Comparison of ENCODE assay signal across 9 mouse cellular contexts in the genomic region with DNA sequence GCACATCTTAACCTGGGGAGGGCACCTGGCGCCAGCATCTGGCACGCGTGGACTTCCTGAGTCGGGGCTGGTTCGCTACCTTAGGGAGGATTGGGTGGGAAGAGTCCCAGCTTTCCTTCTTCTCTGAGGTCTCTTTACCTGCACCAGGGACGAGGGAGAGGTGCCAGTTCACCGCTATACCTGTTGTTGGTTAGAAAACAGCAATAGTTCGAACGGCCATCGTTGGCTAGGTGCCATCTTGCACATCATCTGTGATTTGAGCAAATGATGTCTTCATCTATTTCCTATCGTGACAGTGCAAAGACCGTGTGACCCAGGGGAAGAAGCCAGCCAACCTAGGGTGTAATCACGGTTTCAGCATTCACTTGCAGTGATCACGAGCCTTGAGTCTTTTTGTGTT. TPM values are rescaled to one million over a fixed set of nuclear protein-coding genes. Genes with fewer than 3 reads are reported as not detected.
DNase-seq lines count a peak whose midpoint lies in the region; ATAC-seq and TF ChIP-seq lines count a peak whose summit lies in the region.
"Had no signal": no experiment of that assay in that cellular context is flagged by ENCODE, and none has a peak within 500 bp of the region (broad histone marks: within the 10 kb centered on the region; RNA-seq: fewer than 3 reads in every experiment).

No protein-coding gene starts in this region.

- H3K4me2 ChIP-seq in heart, embryonic 14.5 days (ENCODE audit: low read length), result peak overlapping the region; percentile 91
- peak overlapping the region; percentile 79 for H3K4me2 ChIP-seq in embryonic facial prominence, embryonic 13.5 days
- H3K4me2 ChIP-seq in intestine, embryonic 14.5 days (ENCODE audit: low read length), result peak overlapping the region; percentile 79
- H3K4me2 ChIP-seq in midbrain, embryonic 16.5 days (ENCODE audit: low read length), result peak overlapping the region; percentile 72

- H3K9me3 ChIP-seq in heart, embryonic 14.5 days (ENCODE audit: control insufficient read depth, low read length), result no peaks in the 10 kb centered on the region
- no peaks in the 10 kb centered on the region for H3K9me3 ChIP-seq in embryonic facial prominence, embryonic 13.5 days
- H3K9me3 ChIP-seq in intestine, embryonic 14.5 days (ENCODE audit: control insufficient read depth, low read length), result no peaks in the 10 kb centered on the region
- no peaks in the 10 kb centered on the region for H3K9me3 ChIP-seq in midbrain, embryonic 16.5 days (replicated peaks; ENCODE audit: control insufficient read depth, low read length, poor library complexity, severe bottlenecking)
- H3K9me3 ChIP-seq: G1E had no signal

- peak overlapping the region; percentile 68 for H3K9ac ChIP-seq in heart, embryonic 14.5 days (ENCODE audit: low read length)
- H3K9ac ChIP-seq in embryonic facial prominence, embryonic 13.5 days, result peak overlapping the region; percentile 75
- H3K9ac ChIP-seq in intestine, embryonic 14.5 days (ENCODE audit: low read length), result no peak overlapping the region; the same call in 1 of the 2 replicates
- H3K9ac ChIP-seq in midbrain, embryonic 16.5 days (ENCODE audit: low read depth, low read length), result peak overlapping the region; percentile 68

- peak overlapping the region; percentile 48 to 52 for H3K4me3 ChIP-seq in heart, embryonic 14.5 days (ENCODE audit: control insufficient read depth in 1 of 2, insufficient read depth in 1 of 2, low read depth in 1 of 2, low read length in 2 of 2)
- peak overlapping the region; percentile 52 for H3K4me3 ChIP-seq in embryonic facial prominence, embryonic 13.5 days
- peak overlapping the region; percentile 48 for H3K4me3 ChIP-seq in intestine, embryonic 14.5 days (ENCODE audit: low read depth, low read length)
- H3K4me3 ChIP-seq in midbrain, embryonic 16.5 days (ENCODE audit: low read depth, low read length), result peak overlapping the region; percentile 47
- no peak overlapping the region for H3K4me3 ChIP-seq in left cerebral cortex, adult 2 months

- no peak for DNase-seq in heart, postnatal 4 days
- no peak for DNase-seq in intestine, embryonic 14.5 days (ENCODE audit: low spot score)
- DNase-seq in adrenal gland, adult (ENCODE audit: inconsistent age in 2 of 2, low spot score in 1 of 2), result no peak
- no peak for DNase-seq in left cerebral cortex, adult 2 months (ENCODE audit: extremely low spot score in 1 of 2, low spot score in 2 of 2)
- DNase-seq in spleen, adult 12 weeks (ENCODE audit: low spot score), result no peak

- intact Hi-C loops in left cerebral cortex, adult 2 months (cut with DNase I), result no loop called here

- peaks cover 12 to 24% of the 10 kb centered on the region in 2 experiments for H3K4me1 ChIP-seq in heart, embryonic 14.5 days (ENCODE audit: control insufficient read depth in 2 of 2, insufficient read depth in 2 of 2, low read length in 2 of 2)
- peaks cover 34% of the 10 kb centered on the region for H3K4me1 ChIP-seq in embryonic facial prominence, embryonic 13.5 days
- H3K4me1 ChIP-seq in intestine, embryonic 14.5 days (replicated peaks; ENCODE audit: control insufficient read depth, insufficient read depth, low read length), result peaks cover 30% of the 10 kb centered on the region
- peaks cover 2% of the 10 kb centered on the region; the same call in 1 of the 2 replicates for H3K4me1 ChIP-seq in midbrain, embryonic 16.5 days (ENCODE audit: control insufficient read depth, insufficient read depth, low read length)

- peak overlapping the region in 1 of 2 experiments; percentile 85; a peak in 1 of 4 replicates for H3K27ac ChIP-seq in heart, embryonic 14.5 days (replicated peaks in 1 of 2; ENCODE audit: control insufficient read depth in 1 of 2, insufficient read depth in 1 of 2, low read depth in 2 of 2, low read length in 2 of 2)
- H3K27ac ChIP-seq in embryonic facial prominence, embryonic 13.5 days, result peak overlapping the region; percentile 93
- peak overlapping the region; percentile 90; the same call in 1 of the 2 replicates for H3K27ac ChIP-seq in intestine, embryonic 14.5 days (ENCODE audit: low read depth)
- H3K27ac ChIP-seq in midbrain, embryonic 16.5 days (ENCODE audit: low read length), result no peak overlapping the region
- H3K27ac ChIP-seq in left cerebral cortex, adult 2 months, result no peak overlapping the region

- H3K36me3 ChIP-seq in heart, embryonic 14.5 days (ENCODE audit: control insufficient read depth, insufficient read depth, low read length), result no peaks in the 10 kb centered on the region
- peaks cover 7% of the 10 kb centered on the region; the same call in 1 of the 2 replicates for H3K36me3 ChIP-seq in embryonic facial prominence, embryonic 13.5 days
- H3K36me3 ChIP-seq in intestine, embryonic 14.5 days (ENCODE audit: control insufficient read depth, insufficient read depth, low read length), result no peaks in the 10 kb centered on the region
- no peaks in the 10 kb centered on the region for H3K36me3 ChIP-seq in midbrain, embryonic 16.5 days (ENCODE audit: control insufficient read depth, insufficient read depth, low read length)
- H3K36me3 ChIP-seq: G1E had no signal

- WGBS in heart, embryonic 14.5 days, result 73% methylated on average over 14 of the region's 14 CpGs
- 59% methylated on average over 14 of the region's 14 CpGs for WGBS in embryonic facial prominence, embryonic 13.5 days
- 66% methylated on average over 14 of the region's 14 CpGs for WGBS in intestine, embryonic 14.5 days
- WGBS in midbrain, embryonic 16.5 days, result 59% methylated on average over 14 of the region's 14 CpGs

- no peak for TF ChIP-seq CTCF in left cerebral cortex, adult 2 months (IDR thresholded peaks at IDR 0.05)

- peaks cover 23% of the 10 kb centered on the region for H3K27me3 ChIP-seq in heart, embryonic 14.5 days (ENCODE audit: control insufficient read depth, insufficient read depth, low read length)
- H3K27me3 ChIP-seq in embryonic facial prominence, embryonic 13.5 days, result peaks cover 31% of the 10 kb centered on the region
- peaks cover 12% of the 10 kb centered on the region; the same call in 1 of the 2 replicates for H3K27me3 ChIP-seq in intestine, embryonic 14.5 days (replicated peaks; ENCODE audit: control insufficient read depth, insufficient read depth, low read length)
- H3K27me3 ChIP-seq in midbrain, embryonic 16.5 days (ENCODE audit: control insufficient read depth, insufficient read depth, low read depth, low read length), result 0 out of 2 replicates have a peak, but pooled peaks cover 3% of the 10 kb centered on the region

- ATAC-seq in heart, embryonic 14.5 days (ENCODE audit: insufficient number of reproducible peaks, insufficient read depth, low FRiP score, low read depth), result no peak
- ATAC-seq in embryonic facial prominence, embryonic 13.5 days (ENCODE audit: insufficient number of reproducible peaks, insufficient read depth, low FRiP score, low TSS enrichment, low read depth), result no peak
- ATAC-seq in intestine, embryonic 14.5 days (replicated peaks; ENCODE audit: low FRiP score, low TSS enrichment, low read depth), result no peak
- peak; percentile 8; the same call in 1 of the 2 replicates for ATAC-seq in midbrain, embryonic 16.5 days

RNA-seq across cellular contexts. Expression of gene Col9a2, which starts 1.1 kb away (rescaled TPM):
- 6.3 and 6.5 TPM in 2 replicates for polyA plus RNA-seq in heart, embryonic 14.5 days (2014; fragmentation: Nextera tagmentation; extraction: Ambion mirVana)
- total RNA-seq in heart, postnatal 4 days (2021), result 1 to 10 TPM; 3.0 TPM
- 56.1 and 57.5 TPM in 2 replicates for polyA plus RNA-seq in embryonic facial prominence, embryonic 13.5 days (2015; fragmentation: Nextera tagmentation; extraction: Ambion mirVana)
- polyA plus RNA-seq in intestine, embryonic 14.5 days (2014; fragmentation: Nextera tagmentation; extraction: Ambion mirVana), result 7.7 and 8.6 TPM in 2 replicates
- polyA plus RNA-seq in midbrain, embryonic 16.5 days (2015; fragmentation: Nextera tagmentation; extraction: Ambion mirVana), result 13.1 and 16.7 TPM in 2 replicates
- 1 to 10 TPM; 7.0 to 7.4 TPM for total RNA-seq in left cerebral cortex, adult 2 months (2021)
- total RNA-seq: G1E had no signal
- polyA plus RNA-seq: G1E had no signal

RNA-seq across cellular contexts. Expression of gene Smap2, which starts 23.3 kb away (rescaled TPM):
- 13.7 and 14.8 TPM in 2 replicates for polyA plus RNA-seq in heart, embryonic 14.5 days (2014; fragmentation: Nextera tagmentation; extraction: Ambion mirVana)
- total RNA-seq in heart, postnatal 4 days (2021), result 10 to 100 TPM; 29.2 to 31.0 TPM
- 13.7 and 13.9 TPM in 2 replicates for polyA plus RNA-seq in embryonic facial prominence, embryonic 13.5 days (2015; fragmentation: Nextera tagmentation; extraction: Ambion mirVana)
- polyA plus RNA-seq in intestine, embryonic 14.5 days (2014; fragmentation: Nextera tagmentation; extraction: Ambion mirVana), result 14.7 and 17.2 TPM in 2 replicates
- polyA plus RNA-seq in midbrain, embryonic 16.5 days (2015; fragmentation: Nextera tagmentation; extraction: Ambion mirVana), result 41.1 and 43.2 TPM in 2 replicates
- 100 to 1,000 TPM; 186 to 201 TPM for total RNA-seq in left cerebral cortex, adult 2 months (2021)

RNA-seq across cellular contexts. Expression of gene Zmpste24, which starts 57.7 kb away (rescaled TPM):
- polyA plus RNA-seq in heart, embryonic 14.5 days (2014; fragmentation: Nextera tagmentation; extraction: Ambion mirVana), result 20.5 and 20.8 TPM in 2 replicates
- 10 to 100 TPM; 19.8 to 20.8 TPM for total RNA-seq in heart, postnatal 4 days (2021)
- 22.0 and 27.0 TPM in 2 replicates for polyA plus RNA-seq in embryonic facial prominence, embryonic 13.5 days (2015; fragmentation: Nextera tagmentation; extraction: Ambion mirVana)
- 26.6 and 28.4 TPM in 2 replicates for polyA plus RNA-seq in intestine, embryonic 14.5 days (2014; fragmentation: Nextera tagmentation; extraction: Ambion mirVana)
- 23.2 and 25.4 TPM in 2 replicates for polyA plus RNA-seq in midbrain, embryonic 16.5 days (2015; fragmentation: Nextera tagmentation; extraction: Ambion mirVana)
- total RNA-seq in left cerebral cortex, adult 2 months (2021), result 10 to 100 TPM; 23.5 to 24.7 TPM

Comparison
In these comparisons a context has a peak if more than half of its experiments do, and no peak if none do; other contexts are left out.
1. H3K27ac ChIP-seq: peak in embryonic facial prominence, embryonic 13.5 days (single experiment) and intestine, embryonic 14.5 days (single experiment); none in midbrain, embryonic 16.5 days (single experiment) and left cerebral cortex, adult 2 months (single experiment).
2. Peak in every context shown above with its lines, with median percentiles within 50 percentile points of each other: H3K4me2 ChIP-seq.